Mouse (Mus musculus) neural tube, embryonic 13.5 days (tissue): Measurements from ENCODE around the gene Wdr44. TPM values are rescaled to one million over a fixed set of nuclear protein-coding genes. Genes with fewer than 3 reads are reported as not detected.

Experiments used
- ATAC-seq: fragments of 200-750 bp; cut with Nextera tagmentation; 2 replicates; pipeline ENCODE4 v1.8.0; 2017; ENCODE audit warnings: low read depth, mild to moderate bottlenecking, moderate TSS enrichment, moderate library complexity
- H3K27ac ChIP-seq: fragments of 300-500 bp; sonication (generic); replicated peaks from 2 replicates; pipeline ENCODE4 v1.5.1; 2015; ENCODE audit warnings: moderate library complexity, mild to moderate bottlenecking, inconsistent platforms
- H3K27me3 ChIP-seq: fragments of 300-500 bp; sonication (generic); 2 replicates; pipeline ENCODE4 v1.6.1; 2015; ENCODE audit warnings: mild to moderate bottlenecking, inconsistent platforms
- H3K36me3 ChIP-seq: fragments of 300-500 bp; sonication (generic); 2 replicates; pipeline ENCODE4 v1.6.1; 2015; ENCODE audit warnings: mild to moderate bottlenecking, inconsistent platforms
- H3K4me1 ChIP-seq: fragments of 300-500 bp; sonication (generic); replicated peaks from 2 replicates; pipeline ENCODE4 v1.6.1; 2015; ENCODE audit warnings: inconsistent platforms
- H3K4me2 ChIP-seq: fragments of 300-500 bp; sonication (generic); 2 replicates; pipeline ENCODE4 v1.6.1; 2015; ENCODE audit warnings: inconsistent platforms, mild to moderate bottlenecking, moderate library complexity
- H3K4me3 ChIP-seq: fragments of 300-500 bp; sonication (generic); 2 replicates; pipeline ENCODE4 v1.5.1; 2015; ENCODE audit warnings: mild to moderate bottlenecking, inconsistent platforms
- H3K9ac ChIP-seq: fragments of 300-500 bp; sonication (generic); 2 replicates; pipeline ENCODE4 v1.6.1; 2015; ENCODE audit warnings: moderate library complexity, mild to moderate bottlenecking, inconsistent platforms
- H3K9me3 ChIP-seq: fragments of 300-500 bp; sonication (generic); 2 replicates; pipeline ENCODE4 v1.6.1; 2016; ENCODE audit warnings: inconsistent platforms
- WGBS: fragments of 180-500 bp; shearing (Covaris S2); methylation state at CpG from one replicate; pipeline ENCODE4 v1.1.7; 2015; 5-methylcytosine and 5-hydroxymethylcytosine counted together
- polyA plus RNA-seq: library from polyadenylated mRNA; unstranded; fragments of >200 nt; fragmentation: Nextera tagmentation; extraction: Ambion mirVana; gene quantifications from 2 replicates; pipeline ENCODE4 v1.2.1, GENCODE M21; 2015

Wdr44 gene
- polyA plus RNA-seq: 14.4 and 16.5 TPM in 2 replicates

GRCm38 (mm10) chrX:23692722-23693442, at the start of gene Wdr44:
TSS of gene Wdr44 (plus strand) at chrX:23693051.
- no peaks in the 10 kb centered on the region for H3K27me3 ChIP-seq
- peak within 1 kb of the TSS; percentile 88 for H3K27ac ChIP-seq
- H3K36me3 ChIP-seq: no peaks in the 10 kb centered on the region
- H3K4me2 ChIP-seq: peak within 1 kb of the TSS; percentile 58
- ATAC-seq: peak; percentile 100
- no peaks in the 10 kb centered on the region; the same call in 1 of the 2 replicates for H3K4me1 ChIP-seq
- peak within 1 kb of the TSS; percentile 58 for H3K4me3 ChIP-seq
- H3K9me3 ChIP-seq: no peaks in the 10 kb centered on the region
- peak within 1 kb of the TSS; percentile 77 for H3K9ac ChIP-seq
- 7% methylated on average over 49 of the region's 51 CpGs for WGBS

- Histone ChIP-seq H3K9ac (no peak overlapping the region), H3K4me3 (no peak overlapping the region), H3K27me3 (no peaks in the 10 kb centered on the region), H3K36me3 (no peaks in the 10 kb centered on the region), H3K4me2 (no peak overlapping the region), H3K4me1 (no peaks in the 10 kb centered on the region), H3K27ac (no peak overlapping the region), H3K9me3 (no peaks in the 10 kb centered on the region)
- WGBS: 81% methylated on average over 1 of the region's 1 CpGs
- ATAC-seq: no peak
Observed at GRCm38 (mm10) chrX:23648371-23648770, 44.5 kb upstream of the Wdr44 start.

GRCm38 (mm10) chrX:23662216-23662615, 30.6 kb upstream of the Wdr44 start:
- ATAC-seq: no peak
- Histone ChIP-seq H3K9me3 (no peaks in the 10 kb centered on the region), H3K4me1 (no peaks in the 10 kb centered on the region), H3K9ac (no peak overlapping the region), H3K4me2 (no peak overlapping the region), H3K36me3 (no peaks in the 10 kb centered on the region), H3K4me3 (no peak overlapping the region), H3K27me3 (no peaks in the 10 kb centered on the region), H3K27ac (no peak overlapping the region)
- WGBS: 100% methylated on average over 1 of the region's 1 CpGs

GRCm38 (mm10) chrX:23673193-23673592, 19.7 kb upstream of the Wdr44 start:
- no peak for ATAC-seq
- Histone ChIP-seq H3K27me3 (no peaks in the 10 kb centered on the region), H3K9me3 (no peaks in the 10 kb centered on the region), H3K4me1 (no peaks in the 10 kb centered on the region), H3K27ac (no peak overlapping the region), H3K9ac (no peak overlapping the region), H3K4me3 (no peak overlapping the region), H3K4me2 (no peak overlapping the region), H3K36me3 (no peaks in the 10 kb centered on the region)
- 83% methylated on average over 2 of the region's 2 CpGs for WGBS

GRCm38 (mm10) chrX:23675450-23675849, 17.4 kb upstream of the Wdr44 start:
- Histone ChIP-seq H3K4me2 (no peak overlapping the region), H3K27ac (no peak overlapping the region), H3K36me3 (no peaks in the 10 kb centered on the region), H3K9ac (no peak overlapping the region), H3K4me3 (no peak overlapping the region), H3K4me1 (no peaks in the 10 kb centered on the region), H3K9me3 (no peaks in the 10 kb centered on the region), H3K27me3 (no peaks in the 10 kb centered on the region)
- 100% methylated on average over 1 of the region's 1 CpGs for WGBS
- no peak for ATAC-seq

- Histone ChIP-seq H3K9me3 (no peaks in the 10 kb centered on the region), H3K4me2 (no peak overlapping the region), H3K4me3 (no peak overlapping the region), H3K36me3 (no peaks in the 10 kb centered on the region), H3K27ac (no peak overlapping the region), H3K27me3 (no peaks in the 10 kb centered on the region), H3K4me1 (no peaks in the 10 kb centered on the region), H3K9ac (no peak overlapping the region)
- 78% methylated on average over 2 of the region's 2 CpGs for WGBS
- no peak for ATAC-seq
Observed at GRCm38 (mm10) chrX:23676583-23676982, 16.3 kb upstream of the Wdr44 start.

GRCm38 (mm10) chrX:23677511-23677910, 15.3 kb upstream of the Wdr44 start:
- Histone ChIP-seq H3K4me1 (no peaks in the 10 kb centered on the region), H3K4me3 (no peak overlapping the region), H3K27ac (no peak overlapping the region), H3K9ac (no peak overlapping the region), H3K4me2 (no peak overlapping the region), H3K36me3 (no peaks in the 10 kb centered on the region), H3K9me3 (no peaks in the 10 kb centered on the region), H3K27me3 (no peaks in the 10 kb centered on the region)
- 83% methylated on average over 2 of the region's 2 CpGs for WGBS
- no peak for ATAC-seq

GRCm38 (mm10) chrX:23692336-23692721, 522 bp upstream of the Wdr44 start:
- Histone ChIP-seq H3K9me3 (no peaks in the 10 kb centered on the region), H3K4me2 (peak overlapping the region; percentile 58), H3K9ac (peak overlapping the region; percentile 26; the same call in 1 of the 2 replicates), H3K36me3 (no peaks in the 10 kb centered on the region), H3K27ac (no peak overlapping the region), H3K4me1 (no peaks in the 10 kb centered on the region; the same call in 1 of the 2 replicates), H3K4me3 (peak overlapping the region; percentile 58), H3K27me3 (no peaks in the 10 kb centered on the region)
- WGBS: 17% methylated on average over 5 of the region's 5 CpGs
- ATAC-seq: peak; percentile 37; the same call in 1 of the 2 replicates

GRCm38 (mm10) chrX:23693443-23694400, 871 bp downstream of the Wdr44 start:
- Histone ChIP-seq H3K27ac (peak overlapping the region; percentile 88), H3K4me1 (no peaks in the 10 kb centered on the region; the same call in 1 of the 2 replicates), H3K4me2 (peak overlapping the region; percentile 58), H3K27me3 (no peaks in the 10 kb centered on the region), H3K36me3 (no peaks in the 10 kb centered on the region), H3K4me3 (peak overlapping the region; percentile 58), H3K9me3 (no peaks in the 10 kb centered on the region), H3K9ac (peak overlapping the region; percentile 77)
- no peak; the same call in 1 of the 2 replicates for ATAC-seq
- 20% methylated on average over 27 of the region's 28 CpGs for WGBS

- 74% methylated on average over 3 of the region's 3 CpGs for WGBS
- H3K36me3 ChIP-seq: no peaks in the 10 kb centered on the region
- H3K27me3 ChIP-seq: no peaks in the 10 kb centered on the region
- no peak overlapping the region for H3K9ac ChIP-seq
- 0 out of 2 replicates have a peak overlapping the region, but pooled peaks have one; percentile 58 for H3K4me3 ChIP-seq
- peak overlapping the region; percentile 58 for H3K4me2 ChIP-seq
- no peaks in the 10 kb centered on the region for H3K9me3 ChIP-seq
- H3K27ac ChIP-seq: no peak overlapping the region
- no peak for ATAC-seq
- H3K4me1 ChIP-seq: no peaks in the 10 kb centered on the region; the same call in 1 of the 2 replicates
Observed at GRCm38 (mm10) chrX:23694588-23694987, 1.7 kb downstream of the Wdr44 start.

- Histone ChIP-seq H3K4me1 (no peaks in the 10 kb centered on the region; the same call in 1 of the 2 replicates), H3K4me3 (no peak overlapping the region), H3K9ac (no peak overlapping the region), H3K27ac (no peak overlapping the region), H3K4me2 (no peak overlapping the region), H3K36me3 (no peaks in the 10 kb centered on the region), H3K9me3 (no peaks in the 10 kb centered on the region), H3K27me3 (no peaks in the 10 kb centered on the region)
- ATAC-seq: no peak
Observed at GRCm38 (mm10) chrX:23695109-23695508, 2.3 kb downstream of the Wdr44 start.

GRCm38 (mm10) chrX:23697346-23697745, 4.5 kb downstream of the Wdr44 start:
- Histone ChIP-seq H3K4me3 (no peak overlapping the region), H3K36me3 (no peaks in the 10 kb centered on the region), H3K4me2 (no peak overlapping the region), H3K9ac (no peak overlapping the region), H3K27ac (no peak overlapping the region), H3K4me1 (no peaks in the 10 kb centered on the region; the same call in 1 of the 2 replicates), H3K27me3 (no peaks in the 10 kb centered on the region), H3K9me3 (no peaks in the 10 kb centered on the region)
- 94% methylated on average over 2 of the region's 2 CpGs for WGBS
- ATAC-seq: no peak
